Mouse (Mus musculus) thymus, postnatal 25 days (tissue): ENCODE results near the gene Bcs1l.
A peak's percentile ranks its signal among the peaks of the same experiment; 100 is the strongest.

Experiments used
- DNase-seq: peaks from one replicate; pipeline ENCODE4 v3.0.0; 2022

The Bcs1l gene

DNA sequence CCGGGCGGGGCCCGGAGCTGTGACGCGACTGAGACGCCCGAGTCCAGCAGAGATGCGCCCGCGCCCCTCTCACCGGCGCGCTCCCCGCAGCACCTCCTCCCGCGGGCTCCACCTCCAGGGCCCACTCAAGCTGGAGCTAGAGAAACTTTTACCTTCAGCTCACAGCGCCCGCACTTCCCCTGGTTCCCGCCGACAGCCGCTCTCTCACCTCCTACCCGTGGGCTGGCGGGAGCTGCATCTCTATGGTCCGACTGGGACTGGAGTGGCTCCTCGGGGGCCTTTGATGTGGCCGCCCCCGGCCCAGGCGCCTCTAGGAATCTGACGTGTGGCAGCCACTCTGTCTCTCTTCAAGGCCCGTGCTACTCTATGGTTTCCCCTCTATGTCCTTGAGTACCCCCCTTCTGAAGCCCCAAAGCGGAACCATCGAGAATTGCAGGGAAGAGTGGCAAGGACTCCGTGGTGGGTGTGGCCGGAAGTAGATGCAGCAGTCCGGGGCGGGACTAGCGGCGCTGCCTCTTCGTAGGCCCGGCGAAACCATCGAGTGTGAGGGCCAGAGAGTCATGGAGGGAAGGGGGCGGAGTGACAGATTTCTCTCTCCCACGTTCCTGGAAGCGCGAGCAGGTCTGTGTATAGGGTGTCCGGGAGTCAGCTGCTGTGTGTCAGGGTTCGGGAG is at the start of gene Bcs1l, which contains the start of gene Zfp142:
Gene Bcs1l, plus strand, starts transcription at position 517 of the 673 bp plus-strand sequence.
Gene Zfp142, minus strand, starts transcription at position 474 of the 673 bp plus-strand sequence.
- DNase-seq: peak; percentile 99

DNA sequence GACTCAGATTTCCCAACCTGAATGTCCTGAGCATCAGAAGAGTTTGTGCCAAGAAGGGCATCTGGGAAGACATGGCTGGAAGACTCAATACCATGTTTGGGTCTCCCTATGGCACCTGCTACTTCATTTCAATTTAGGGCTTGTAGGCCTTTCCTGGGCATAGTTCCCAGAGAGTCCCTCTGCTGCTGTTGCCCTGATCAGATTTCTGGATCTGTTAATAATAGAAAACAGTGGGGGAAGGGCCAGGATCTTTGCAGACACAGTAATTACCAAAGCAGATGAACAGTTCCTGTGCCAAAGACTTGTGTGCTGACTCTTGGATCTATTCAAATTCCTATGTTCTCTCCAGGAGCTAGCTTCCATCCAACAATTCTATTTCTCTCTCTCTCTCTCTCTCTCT is 49.4 kb upstream of the Bcs1l start:
- no peak for DNase-seq

DNA sequence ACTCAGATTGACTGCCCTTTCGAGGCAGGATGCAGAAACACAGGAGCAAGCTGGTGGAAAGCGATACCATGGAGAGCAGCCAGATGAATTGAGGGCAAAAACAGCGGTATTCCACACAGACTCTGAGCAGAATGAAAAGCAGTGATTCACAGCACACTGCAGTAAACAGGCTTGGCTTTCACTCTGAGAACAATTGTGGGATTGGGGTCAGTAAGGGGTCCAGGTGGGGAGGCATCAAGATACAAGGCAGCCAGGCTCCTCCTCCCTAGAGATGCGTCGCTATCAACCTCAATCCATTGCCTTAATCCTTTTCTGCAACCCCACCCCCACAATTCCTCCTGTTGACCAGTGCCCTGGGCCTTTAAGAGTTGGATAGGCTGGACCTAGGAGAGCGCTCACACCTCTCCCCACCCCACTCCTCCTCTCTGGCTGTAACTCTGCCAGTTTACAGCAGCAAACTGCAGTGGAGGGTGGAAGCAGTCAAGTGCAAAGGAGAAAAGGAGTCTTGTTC is 45.6 kb upstream of the Bcs1l start, which contains the start of gene Plcd4:
Gene Plcd4, plus strand, starts transcription at position 438 of the 511 bp plus-strand sequence.
- no peak for DNase-seq

DNA sequence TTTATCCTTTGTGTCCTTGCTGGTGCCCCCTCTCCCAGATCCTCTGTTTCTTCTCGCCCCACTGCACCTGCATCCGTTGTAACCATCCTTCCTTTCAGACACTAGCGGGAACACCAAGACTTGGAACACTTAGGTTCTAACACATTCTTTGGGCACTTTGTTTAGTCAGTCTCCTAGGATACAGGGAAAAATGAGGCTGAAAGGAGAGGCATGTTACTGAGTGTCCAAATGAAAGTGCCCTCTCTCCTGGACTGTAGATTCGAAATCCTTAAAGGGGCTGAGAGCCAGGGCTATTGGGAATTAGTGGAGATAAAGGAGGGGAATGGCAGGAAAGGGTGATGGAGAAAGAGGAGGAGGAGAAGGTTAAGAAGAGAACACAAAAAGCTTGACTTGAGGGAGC is 43.9 kb upstream of the Bcs1l start, which contains the start of gene Usp37:
Gene Usp37, minus strand, starts transcription at position 101 of the 400 bp plus-strand sequence.
- DNase-seq: no peak

DNA sequence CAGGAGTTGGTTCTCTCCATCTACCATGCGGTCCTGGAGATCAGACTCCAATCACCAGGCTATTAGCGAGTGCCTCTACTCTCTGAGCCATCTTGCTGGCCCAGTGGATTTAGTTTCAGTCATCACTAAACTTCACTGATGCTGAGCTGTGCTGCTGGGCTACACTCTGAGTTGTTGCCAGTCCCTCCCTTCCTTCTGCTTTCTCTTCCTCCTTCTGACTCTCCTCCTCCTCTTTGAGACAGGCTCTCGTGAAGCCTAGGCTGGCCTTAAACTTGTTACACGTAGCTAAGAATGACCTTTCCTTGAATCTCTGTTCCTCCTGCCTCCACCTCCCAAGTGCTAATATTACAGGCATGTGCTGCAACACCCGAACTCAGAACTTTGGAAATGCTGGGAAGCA is 29.0 kb upstream of the Bcs1l start:
- no peak for DNase-seq

DNA sequence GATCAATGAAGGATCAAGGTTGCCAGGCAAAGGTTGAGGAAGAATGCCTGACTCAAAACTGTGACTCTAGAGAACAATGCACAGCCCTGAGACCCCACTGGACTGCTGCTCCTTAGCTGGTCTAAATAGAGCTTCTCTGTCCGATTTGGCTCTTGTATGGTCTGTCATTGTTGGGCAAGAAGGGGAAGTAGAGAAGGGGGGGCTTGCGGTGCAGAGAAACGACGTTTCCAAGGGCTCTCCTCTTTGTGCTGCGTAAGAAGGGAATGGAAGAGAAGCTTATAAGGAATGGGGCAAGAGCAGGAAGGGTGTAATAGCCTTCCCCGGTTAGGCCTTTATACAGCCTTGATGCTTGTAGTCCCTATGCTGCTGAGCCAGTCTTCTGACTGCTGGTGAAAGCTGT is 22.3 kb upstream of the Bcs1l start:
- no peak for DNase-seq

DNA sequence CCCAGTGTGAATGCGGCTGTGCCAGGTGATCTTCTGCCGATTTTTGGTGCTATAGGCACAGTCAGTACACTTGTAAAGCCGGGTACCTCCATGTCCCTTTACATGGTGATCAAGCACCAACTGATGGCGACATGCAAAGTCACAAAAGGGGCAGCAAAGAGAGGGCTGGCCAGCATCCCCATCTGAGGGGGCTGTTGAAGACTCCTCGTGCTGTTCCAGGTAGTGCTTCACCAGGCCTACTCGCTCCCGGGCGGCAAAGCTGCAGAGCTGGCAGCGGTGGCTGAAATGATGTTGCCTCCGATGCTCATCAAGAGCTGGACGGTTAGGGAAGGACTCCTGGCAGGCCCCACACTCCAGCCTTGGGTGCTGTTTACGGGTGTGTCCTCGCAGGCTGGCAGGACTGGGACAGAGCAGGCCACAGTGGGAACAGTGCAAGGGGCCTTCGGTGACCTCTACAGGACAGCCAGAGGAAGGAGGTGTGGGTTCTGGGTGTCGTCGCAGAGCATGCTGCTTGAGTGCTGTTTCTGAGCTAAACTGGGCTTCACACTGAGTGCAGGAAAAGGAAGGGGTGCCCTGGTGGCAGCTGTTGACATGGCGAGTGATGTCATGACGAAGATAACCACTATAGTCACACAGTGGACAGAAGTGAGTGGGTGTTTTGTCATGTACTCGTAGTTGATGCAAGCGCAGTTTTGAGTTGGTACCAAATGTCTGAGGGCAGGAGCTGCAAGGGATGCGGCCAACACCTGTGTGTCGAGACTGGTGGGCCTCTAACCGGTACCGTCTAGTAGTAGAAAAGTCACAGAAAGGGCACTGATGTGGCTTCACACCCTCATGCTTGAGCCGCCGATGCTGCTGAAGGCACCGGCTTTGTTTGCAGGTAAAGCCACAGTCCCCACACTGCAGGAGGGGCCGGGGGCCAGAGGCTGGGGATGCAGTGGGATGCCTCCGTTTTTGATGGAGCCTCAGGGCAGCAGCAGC is 18.1 kb upstream of the Bcs1l start:
- DNase-seq: no peak

DNA sequence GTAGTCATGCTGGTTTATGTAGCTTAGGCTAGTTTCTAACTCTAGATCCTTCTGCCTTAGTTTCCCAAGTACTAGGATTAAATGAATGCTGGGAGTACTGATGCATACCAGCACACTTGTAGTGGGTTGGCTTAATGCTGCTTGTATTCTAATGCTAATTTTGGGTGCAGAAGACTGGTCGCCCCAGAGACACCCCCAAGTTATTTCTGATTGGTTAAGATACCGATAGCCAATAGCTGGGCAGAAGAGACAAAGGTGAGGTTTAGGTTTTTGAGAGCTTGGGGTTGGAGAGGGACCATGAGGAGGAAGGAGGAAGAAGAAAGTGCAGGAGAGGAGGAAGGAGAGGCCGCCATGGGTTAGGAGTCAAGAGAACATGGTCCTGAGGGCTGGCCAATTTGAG is 5.5 kb upstream of the Bcs1l start:
- no peak for DNase-seq

DNA sequence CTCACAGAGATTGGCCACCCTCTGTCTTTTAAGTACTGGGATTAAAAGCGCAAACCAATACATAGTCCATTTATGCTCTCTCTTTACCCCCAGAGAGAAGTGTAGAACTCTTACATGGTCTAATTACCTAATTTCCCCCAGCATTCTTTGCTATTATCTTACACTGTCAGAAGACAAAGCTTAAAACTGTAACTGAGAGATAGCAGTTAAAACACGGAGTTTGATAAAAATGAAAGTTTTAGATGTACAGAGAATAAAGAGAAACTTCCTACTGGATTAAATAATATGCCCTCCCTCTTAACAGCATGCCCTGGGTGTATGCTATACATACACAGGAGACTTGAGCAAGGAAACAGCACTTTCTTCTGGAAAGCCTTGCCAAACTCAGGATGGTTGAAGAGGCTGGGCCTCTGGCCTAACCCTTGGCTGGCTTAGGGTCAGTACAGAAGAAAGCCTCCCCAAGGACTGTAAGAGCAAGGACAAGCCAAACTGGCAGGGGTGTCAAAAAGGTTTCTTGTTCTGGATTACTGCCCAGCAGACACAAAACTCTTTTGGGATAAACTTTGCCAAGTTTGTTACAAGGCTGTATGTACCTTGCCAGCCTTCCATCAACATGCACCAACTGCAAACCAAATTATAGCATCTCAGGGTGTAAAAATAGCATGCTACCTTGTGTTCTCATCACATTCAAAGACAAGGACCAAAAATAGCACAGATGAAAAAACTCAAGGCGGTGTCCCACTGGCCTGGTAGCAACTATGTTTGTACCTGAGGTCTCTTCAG is 3.3 kb upstream of the Bcs1l start:
- no peak for DNase-seq

DNA sequence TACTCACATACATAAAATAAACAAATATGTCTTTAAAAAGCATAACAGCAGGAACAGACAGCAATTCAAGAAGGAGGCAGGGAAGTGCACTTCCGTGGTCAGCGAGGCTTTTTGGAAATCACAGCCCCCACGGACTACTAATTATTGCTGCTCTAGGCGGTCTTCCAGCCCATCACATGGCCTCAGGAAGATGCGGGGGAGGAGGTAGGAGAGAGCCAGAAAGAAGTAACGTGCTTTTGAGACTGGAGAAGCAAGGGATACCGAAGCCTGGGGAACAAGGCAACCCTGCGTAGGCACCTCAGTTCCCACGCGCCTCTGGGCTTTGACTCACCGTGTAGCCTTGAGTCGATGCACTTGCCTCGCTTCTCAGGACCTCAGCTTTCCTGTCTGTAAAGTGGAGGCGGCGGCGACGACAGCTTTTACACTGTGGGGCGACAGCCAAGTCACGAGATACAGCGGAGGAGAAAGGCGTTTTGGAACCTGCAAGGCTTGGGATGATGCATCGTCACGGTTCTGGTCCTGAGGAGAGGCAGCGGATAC is 786 bp upstream of the Bcs1l start:
- DNase-seq: no peak

DNA sequence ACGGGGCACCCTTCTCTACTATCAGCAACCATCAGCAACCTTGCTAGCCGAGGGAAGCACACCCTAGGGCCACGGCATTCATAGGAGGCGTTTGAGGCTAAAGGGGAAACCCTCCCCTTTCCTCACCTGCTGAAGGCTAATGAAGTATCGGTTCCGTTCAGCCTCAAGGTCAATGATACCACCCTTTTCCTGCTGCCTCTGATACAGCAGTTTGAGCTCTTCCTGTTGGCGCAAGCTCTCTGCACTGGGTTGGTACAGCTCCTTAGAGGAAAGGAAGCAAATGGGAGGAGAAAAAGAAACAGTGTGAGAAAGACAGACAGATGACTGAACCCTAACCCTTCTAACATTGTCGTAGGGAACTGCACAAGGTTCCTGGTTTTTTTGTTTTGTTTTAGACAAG is 6.3 kb downstream of the Bcs1l start:
- DNase-seq: no peak

DNA sequence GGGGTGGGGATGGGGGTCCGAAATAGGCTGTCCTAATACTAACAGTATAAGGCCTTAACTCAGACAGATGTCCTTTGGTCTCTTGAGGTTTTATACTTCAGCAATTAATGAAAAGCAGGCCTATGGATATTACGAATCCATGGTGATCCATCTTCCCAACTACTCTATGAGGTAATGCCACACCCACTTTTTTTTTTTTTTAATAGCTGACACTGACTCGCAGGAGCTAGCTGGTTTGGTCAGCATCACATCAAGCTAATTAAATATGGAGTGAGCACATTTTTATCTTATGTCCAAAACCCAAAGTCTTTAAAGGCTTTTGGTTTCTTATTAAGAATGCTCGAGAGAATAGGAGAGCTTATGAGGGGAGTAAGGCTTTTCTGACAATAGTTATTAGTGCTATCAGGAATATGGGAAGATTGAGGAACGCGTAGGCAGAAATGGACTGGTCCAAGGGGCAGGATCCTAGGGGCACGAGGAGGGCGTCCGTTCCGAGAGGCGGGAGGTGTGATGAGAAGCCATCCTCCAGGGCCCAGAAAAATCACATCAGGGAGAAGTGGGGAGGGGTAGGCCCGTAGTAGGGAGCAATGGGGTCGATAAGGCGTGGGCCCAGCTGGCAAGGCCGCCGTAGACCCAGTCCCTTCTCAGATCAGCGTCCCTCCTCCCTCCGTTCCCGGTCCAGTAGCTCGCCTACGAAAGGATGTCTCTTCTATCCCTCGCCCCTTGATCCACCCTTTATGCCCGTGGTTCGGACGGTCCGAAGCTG is 12.6 kb downstream of the Bcs1l start:
- no peak for DNase-seq

DNA sequence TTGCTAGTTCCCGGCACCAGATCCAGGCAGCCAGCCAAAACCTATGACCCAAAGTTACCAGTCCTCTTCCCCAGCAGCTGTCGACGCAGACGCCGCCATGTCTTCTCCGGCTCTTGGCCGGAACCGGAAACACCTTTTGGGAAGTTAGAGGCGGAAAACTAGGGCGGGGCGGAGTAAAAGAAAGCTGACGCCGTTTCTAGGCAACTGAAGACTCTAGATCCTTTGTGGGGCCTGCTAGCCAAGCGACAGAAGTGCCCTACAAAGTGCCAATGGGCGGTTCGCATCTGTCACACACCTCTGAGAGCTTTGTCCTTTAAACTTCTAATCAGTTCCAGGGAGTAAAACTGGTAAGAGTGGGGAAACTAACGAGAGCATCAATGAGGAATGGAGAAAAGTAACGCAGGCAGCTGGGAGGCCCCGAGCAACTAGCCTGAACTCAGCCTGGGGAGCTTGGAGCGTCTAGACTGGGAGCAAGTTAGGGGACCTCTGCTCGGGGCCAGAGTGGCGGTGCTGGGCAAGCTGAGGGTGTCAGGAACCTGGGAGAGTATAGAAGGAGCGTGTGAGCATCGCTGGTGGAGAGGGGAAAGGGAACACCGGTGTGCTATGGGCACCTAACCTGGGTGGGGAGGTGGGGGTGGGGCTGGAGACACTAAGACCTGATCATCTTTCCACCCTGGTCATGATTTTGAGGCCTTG is 13.3 kb downstream of the Bcs1l start, which contains the start of the genes Rnf25 and Stk36:
Gene Rnf25, minus strand, starts transcription at position 131 of the 696 bp plus-strand sequence.
Gene Stk36, plus strand, starts transcription at position 179 of the 696 bp plus-strand sequence.
- peak; percentile 81 for DNase-seq

DNA sequence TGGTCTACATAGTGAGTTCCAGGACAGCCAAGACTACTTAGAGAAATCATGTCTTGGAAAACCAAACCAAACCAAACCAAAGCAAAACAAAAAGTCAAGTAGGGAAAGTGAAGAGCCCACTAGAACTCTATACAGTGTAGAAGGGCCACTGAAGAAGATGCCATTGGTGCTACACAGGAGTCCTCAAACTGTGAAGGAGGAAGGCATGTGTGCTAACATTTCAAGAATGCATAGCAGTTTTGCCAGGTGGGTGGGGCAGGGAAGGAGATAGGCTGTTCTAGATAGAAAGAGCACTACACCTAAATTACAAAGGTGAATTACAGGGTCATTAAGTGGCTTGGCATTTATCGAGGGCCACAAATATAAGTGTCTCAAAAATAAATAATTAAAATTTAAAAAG is 36.1 kb downstream of the Bcs1l start:
- no peak for DNase-seq

DNA sequence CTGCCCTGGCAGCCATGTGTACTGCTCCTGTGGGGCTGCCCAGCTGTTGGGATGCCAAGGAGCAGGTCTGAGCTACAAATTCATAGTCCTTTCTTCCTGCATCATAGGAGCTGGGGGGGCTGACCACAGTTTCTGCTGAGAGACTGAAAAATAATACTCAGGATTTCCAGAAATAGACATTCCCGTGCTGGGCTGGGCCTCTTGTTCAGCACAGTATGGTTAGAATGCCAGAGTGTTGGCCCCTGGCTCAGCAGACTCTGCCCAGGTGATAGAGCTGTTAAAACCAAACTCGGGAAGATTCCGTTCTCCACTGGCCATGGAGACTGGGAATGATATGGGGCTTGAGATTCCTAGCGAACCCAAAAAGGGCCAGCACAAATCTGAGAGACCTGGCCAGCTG is 38.0 kb downstream of the Bcs1l start:
- DNase-seq: no peak

DNA sequence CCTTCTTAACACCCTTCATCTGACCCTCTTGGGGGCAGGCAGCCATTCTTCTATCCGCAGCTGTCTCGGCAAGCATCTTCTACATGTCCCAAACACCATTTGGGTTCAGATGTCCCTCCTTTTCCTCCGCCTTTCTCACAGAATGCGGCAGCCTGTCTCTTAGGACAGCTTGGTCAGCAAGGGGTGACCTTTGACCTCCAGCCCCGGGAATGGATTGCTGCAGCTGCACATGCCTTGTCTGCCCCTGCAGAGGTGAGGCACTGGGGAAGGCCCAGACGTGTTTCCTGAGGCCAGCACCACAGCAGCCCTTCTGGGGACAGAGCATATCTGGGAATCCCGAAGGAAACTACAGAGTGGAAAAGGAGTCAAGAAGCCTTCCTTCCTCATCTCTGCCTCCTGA is 39.9 kb downstream of the Bcs1l start:
- no peak for DNase-seq

DNA sequence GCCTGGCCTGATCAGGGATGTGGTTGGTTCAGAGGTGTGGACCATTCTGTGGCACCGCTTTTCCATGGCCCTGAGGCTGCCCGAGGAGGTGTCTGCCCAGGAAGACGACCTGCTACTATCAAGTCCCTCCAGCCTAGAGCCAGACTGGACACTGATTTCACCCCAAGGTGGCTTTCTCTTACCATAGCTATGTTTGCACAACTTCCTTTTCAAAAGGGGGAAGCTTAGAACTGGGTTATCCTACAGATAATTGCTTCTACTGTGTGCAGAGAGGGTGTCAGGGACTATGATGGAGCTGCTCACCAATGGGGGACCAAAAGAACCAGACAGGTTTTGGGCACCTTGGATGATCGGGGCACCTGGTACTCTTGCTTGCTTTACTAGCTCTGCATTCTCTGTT is 44.6 kb downstream of the Bcs1l start:
- no peak for DNase-seq
